Mouse (Mus musculus): ENCODE results near the gene Sdk2. TPM values are rescaled to one million over a fixed set of nuclear protein-coding genes. Genes with fewer than 3 reads are reported as not detected.

The Sdk2 gene
- polyA plus RNA-seq, 1 experiment from 2014 or later = 4.7 TPM

- H3K4me2 ChIP-seq = no peak overlapping the region
- H3K4me3 ChIP-seq = no peak overlapping the region
- no peak overlapping the region for H3K9ac ChIP-seq
- 0 out of 2 replicates have a peak overlapping the region, but pooled peaks have one; percentile 20 for H3K27ac ChIP-seq (replicated peaks)
- peaks cover 36% of the 10 kb centered on the region for H3K4me1 ChIP-seq (replicated peaks)
- no peaks in the 10 kb centered on the region for H3K9me3 ChIP-seq
- H3K27me3 ChIP-seq = no peaks in the 10 kb centered on the region
- ATAC-seq (ENCODE audit: low FRiP score, low read depth) = no peak
- 75% methylated on average over 14 of the region's 14 CpGs for WGBS
- H3K36me3 ChIP-seq = peaks cover 30% of the 10 kb centered on the region
Measured at GRCm38 (mm10) chr11:113726994-113727888, 339.6 kb downstream of the Sdk2 start.
